10 mouse cellular contexts compared by ENCODE assay signal in the genomic region with DNA sequence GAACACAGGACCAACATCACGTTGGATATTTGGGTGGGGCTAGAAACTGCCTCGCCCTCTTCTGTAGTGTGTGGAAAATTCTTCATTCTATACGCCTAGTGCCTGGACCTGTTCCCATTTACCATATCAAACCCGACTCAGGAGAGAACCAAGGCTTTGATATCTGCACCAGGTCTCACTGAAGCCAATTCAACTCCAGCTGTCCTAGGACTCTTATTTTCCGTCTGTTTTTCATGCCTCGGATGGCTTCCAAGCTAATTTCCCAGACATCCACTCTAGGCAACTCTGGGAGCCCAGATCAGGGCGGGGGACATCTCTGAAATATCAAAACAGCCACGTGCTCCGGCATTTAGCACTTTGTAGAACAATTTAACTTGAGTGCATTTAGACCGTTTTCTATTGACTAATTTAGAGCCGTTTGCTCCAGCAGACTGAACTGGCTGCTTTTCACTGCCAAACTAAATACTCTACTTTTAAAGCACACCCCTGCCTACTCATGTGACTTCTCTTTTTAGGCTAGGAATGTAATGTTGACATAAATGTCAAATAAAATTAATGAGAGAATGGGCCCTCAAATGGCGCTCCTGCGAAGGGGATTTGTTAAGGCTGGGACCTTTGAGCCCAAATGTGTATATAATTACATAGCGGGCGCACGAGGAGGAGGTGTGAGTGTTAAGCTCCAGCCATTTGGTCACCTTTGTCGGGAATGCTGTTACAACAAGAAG. TPM values are rescaled to one million over a fixed set of nuclear protein-coding genes. Genes with fewer than 3 reads are reported as not detected.
DNase-seq lines count a peak whose midpoint lies in the region; ATAC-seq lines count a peak whose summit lies in the region.
"Had no signal": no experiment of that assay in that cellular context is flagged by ENCODE, and none has a peak within 500 bp of the region (broad histone marks: within the 10 kb centered on the region; RNA-seq: fewer than 3 reads in every experiment).

No protein-coding gene starts in this region.

- ATAC-seq in kidney, embryonic 14.5 days (ENCODE audit: low FRiP score, low TSS enrichment): peak; percentile 69
- peak; percentile 78 for ATAC-seq in megakaryocyte-erythroid progenitor cell, adult 5-6 weeks (replicated peaks; ENCODE audit: low FRiP score, low TSS enrichment, poor library complexity, severe bottlenecking)
- no peak for ATAC-seq in activated CD4-positive, CD25-positive, alpha-beta regulatory T cell, adult 4 months

- peaks cover 15% of the 10 kb centered on the region for H3K36me3 ChIP-seq in heart, embryonic 10.5 days
- H3K36me3 ChIP-seq in kidney, embryonic 14.5 days (ENCODE audit: control insufficient read depth, insufficient read depth, low read length): no peaks in the 10 kb centered on the region

- H3K9me3 ChIP-seq in heart, embryonic 10.5 days: no peaks in the 10 kb centered on the region
- 0 out of 2 replicates have a peak, but pooled peaks cover 2% of the 10 kb centered on the region for H3K9me3 ChIP-seq in kidney, embryonic 14.5 days (ENCODE audit: control insufficient read depth, low read length)

- no peak overlapping the region for H3K9ac ChIP-seq in kidney, embryonic 14.5 days (ENCODE audit: low read depth, low read length)

- WGBS in heart, embryonic 10.5 days: 57% methylated on average over 17 of the region's 17 CpGs
- WGBS in kidney, embryonic 14.5 days: 26% methylated on average over 17 of the region's 17 CpGs

- H3K4me2 ChIP-seq in kidney, embryonic 14.5 days (replicated peaks; ENCODE audit: low read depth, low read length): no peak overlapping the region

- no peaks in the 10 kb centered on the region for H3K27me3 ChIP-seq in heart, embryonic 10.5 days (ENCODE audit: insufficient read depth, poor library complexity, severe bottlenecking)
- H3K27me3 ChIP-seq in kidney, embryonic 14.5 days (ENCODE audit: control insufficient read depth, insufficient read depth, low read length): no peaks in the 10 kb centered on the region

- no peak overlapping the region for H3K4me3 ChIP-seq in heart, embryonic 10.5 days
- H3K4me3 ChIP-seq in kidney, embryonic 14.5 days (ENCODE audit: low read length): no peak overlapping the region
- H3K4me3 ChIP-seq: myocyte had no signal

- DNase-seq in heart, adult 11 months: peak; percentile 93
- DNase-seq in heart, embryonic 10.5 days (ENCODE audit: low spot score): no peak
- peak; percentile 46 for DNase-seq in gastrocnemius, postnatal 25 days
- no peak for DNase-seq in layer of hippocampus, postnatal 25 days (ENCODE audit: extremely low spot score in 1 of 2, low spot score in 1 of 2)
- no peak for DNase-seq in cerebellum, postnatal 25 days
- DNase-seq: layer of hippocampus, adult 9-11 months had no signal

- H3K4me1 ChIP-seq in heart, embryonic 10.5 days: peaks cover 46% of the 10 kb centered on the region
- H3K4me1 ChIP-seq in kidney, embryonic 14.5 days (ENCODE audit: control insufficient read depth, insufficient read depth, low read length): peaks cover 26% of the 10 kb centered on the region

- H3K27ac ChIP-seq in heart, embryonic 10.5 days: no peak overlapping the region; the same call in 1 of the 2 replicates
- 0 out of 2 replicates have a peak overlapping the region, but pooled peaks have one; percentile 27 for H3K27ac ChIP-seq in kidney, embryonic 14.5 days (ENCODE audit: low read depth, low read length)

RNA-seq across cellular contexts. Expression of a gene that starts 33.5 kb away (rescaled TPM):
- polyA plus RNA-seq in heart, embryonic 10.5 days (2016; fragmentation: Nextera tagmentation; extraction: Ambion mirVana): 60.5 and 65.2 TPM in 2 replicates
- 100 to 1,000 TPM; 163 to 186 TPM for total RNA-seq in gastrocnemius, postnatal 25 days (2021)
- polyA plus RNA-seq in kidney, embryonic 14.5 days (2014; fragmentation: Nextera tagmentation; extraction: Ambion mirVana): 70.2 and 81.3 TPM in 2 replicates
- 118 and 140 TPM in 2 replicates for total RNA-seq in megakaryocyte-erythroid progenitor cell, adult 5-6 weeks (2014; fragmentation: Nextera tagmentation)
- total RNA-seq in megakaryocyte-erythroid progenitor cell, adult 5-6 weeks (2017): 36.9 and 47.6 TPM in 2 replicates
- total RNA-seq in layer of hippocampus, postnatal 25 days (2021): 10 to 100 TPM; 50.0 to 56.6 TPM
- polyA plus RNA-seq in activated CD4-positive, CD25-positive, alpha-beta regulatory T cell, adult 4 months (2017; shearing (Covaris generic)): 100 to 1,000 TPM in 1 of 2 experiments, 10 to 100 TPM in 1; 91.7 to 138 TPM

Comparison
In these comparisons a context has a peak if more than half of its experiments do, and no peak if none do; other contexts are left out.
1. DNase-seq: peak in heart, adult 11 months (single experiment) and gastrocnemius, postnatal 25 days (single experiment); none in heart, embryonic 10.5 days (single experiment), layer of hippocampus, postnatal 25 days (0 of 2) and cerebellum, postnatal 25 days (0 of 2).